Mouse (Mus musculus) embryo, embryonic 10.5 days (tissue): ENCODE measurements at regions not wholly inside any gene's neighbourhood (a gene's known extent, or its start where the extent isn't known, plus 50 kb on each side); places are given as distances from the start of the nearest gene placed in this dataset.
A peak's percentile ranks its signal among the peaks of the same experiment; 100 is the strongest.

Experiments used
- DNase-seq: peaks from one replicate; pipeline ENCODE4 v3.0.0-alpha.2; 2015; ENCODE audit warnings: low spot score

GRCm38 (mm10) chr3:143947079-143947937, 257.7 kb downstream of the Lmo4 start:
- DNase-seq: peak; percentile 36

GRCm38 (mm10) chr3:143939068-143939709, 265.8 kb downstream of the Lmo4 start:
- no peak for DNase-seq

GRCm38 (mm10) chr3:143925322-143925721, 279.7 kb downstream of the Lmo4 start:
- no peak for DNase-seq

GRCm38 (mm10) chr3:143919744-143920143, 285.3 kb downstream of the Lmo4 start:
- no peak for DNase-seq

GRCm38 (mm10) chr3:143914341-143915217, 290.4 kb downstream of the Lmo4 start:
- peak; percentile 48 for DNase-seq

- DNase-seq: no peak
These were observed 291.9 kb downstream of the Lmo4 start for GRCm38 (mm10) chr3:143913044-143913574.

- DNase-seq: peak; percentile 4
These were observed 292.6 kb downstream of the Lmo4 start for GRCm38 (mm10) chr3:143912433-143912832.

- DNase-seq: no peak
These were observed 295.7 kb downstream of the Lmo4 start for GRCm38 (mm10) chr3:143909341-143909740.

- no peak for DNase-seq
These were observed 301.6 kb downstream of the Lmo4 start for GRCm38 (mm10) chr3:143903421-143903820.

- DNase-seq: no peak
These were observed 324.2 kb downstream of the Lmo4 start for GRCm38 (mm10) chr3:143880813-143881212.

GRCm38 (mm10) chr3:143873876-143874275, 331.1 kb downstream of the Lmo4 start:
- no peak for DNase-seq

- DNase-seq: peak; percentile 28
These were observed 338.5 kb downstream of the Lmo4 start for GRCm38 (mm10) chr3:143866521-143866920.

- no peak for DNase-seq
These were observed 339.4 kb downstream of the Lmo4 start for GRCm38 (mm10) chr3:143865626-143866025.

- DNase-seq: no peak
These were observed 340.5 kb downstream of the Lmo4 start for GRCm38 (mm10) chr3:143864490-143864889.

- DNase-seq: no peak
These were observed 342.5 kb downstream of the Lmo4 start for GRCm38 (mm10) chr3:143862531-143862930.

GRCm38 (mm10) chr3:143861866-143862265, 343.2 kb downstream of the Lmo4 start:
- no peak for DNase-seq

- no peak for DNase-seq
These were observed 369.3 kb downstream of the Lmo4 start for GRCm38 (mm10) chr3:143835611-143836240.

- no peak for DNase-seq
These were observed 370.3 kb downstream of the Lmo4 start for GRCm38 (mm10) chr3:143834725-143835124.

GRCm38 (mm10) chr3:143823395-143823777, 381.6 kb downstream of the Lmo4 start:
- DNase-seq: no peak

- no peak for DNase-seq
These were observed 382.2 kb downstream of the Lmo4 start for GRCm38 (mm10) chr3:143822564-143823394.

- no peak for DNase-seq
These were observed 397.5 kb downstream of the Lmo4 start for GRCm38 (mm10) chr3:143807544-143807943.
